ENCODE assay signal across 8 mouse cellular contexts in the genomic region with DNA sequence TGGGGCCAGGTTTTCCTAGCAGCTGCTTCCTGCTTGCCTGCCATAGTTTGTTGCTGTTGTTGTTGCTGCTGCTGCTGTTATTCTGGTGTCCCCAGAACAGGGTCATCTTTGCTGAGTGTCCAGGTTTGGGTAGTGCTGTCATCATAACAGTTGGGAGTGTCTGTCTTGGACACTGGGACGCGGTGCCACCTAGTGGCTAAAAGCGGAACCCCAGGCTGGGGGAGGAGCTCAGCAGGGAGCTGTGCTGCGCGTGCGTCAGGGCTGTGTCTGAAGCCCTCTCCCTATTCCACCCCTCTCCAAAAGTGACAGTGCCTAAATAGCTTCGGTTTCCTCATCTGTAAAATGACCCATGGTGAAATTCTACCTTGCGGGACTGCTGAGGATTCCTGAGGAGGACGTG. TPM values are rescaled to one million over a fixed set of nuclear protein-coding genes. Genes with fewer than 3 reads are reported as not detected.
A peak's percentile ranks its signal among the peaks of the same experiment; 100 is the strongest.
DNase-seq lines count a peak whose midpoint lies in the region; ATAC-seq and TF ChIP-seq lines count a peak whose summit lies in the region.

No protein-coding gene starts in this region.

- no peak overlapping the region for H3K9ac ChIP-seq in hindbrain, embryonic 11.5 days (ENCODE audit: low read depth, low read length)
- H3K9ac ChIP-seq in lung, embryonic 16.5 days (ENCODE audit: low read length): 0 out of 2 replicates have a peak overlapping the region, but pooled peaks have one; percentile 26

- H3K4me3 ChIP-seq in hindbrain, embryonic 11.5 days (ENCODE audit: low read depth, low read length): no peak overlapping the region
- no peak overlapping the region for H3K4me3 ChIP-seq in lung, embryonic 16.5 days (ENCODE audit: low read length)
- no peak overlapping the region for H3K4me3 ChIP-seq in thymus, adult 2 months (ENCODE audit: control insufficient read depth, insufficient read depth, low read length)

- ATAC-seq in hindbrain, embryonic 11.5 days (ENCODE audit: low FRiP score): peak; percentile 43; the same call in 1 of the 2 replicates
- ATAC-seq in lung, embryonic 16.5 days (ENCODE audit: low read depth): peak; percentile 78

- H3K27me3 ChIP-seq in hindbrain, embryonic 11.5 days (ENCODE audit: control insufficient read depth, insufficient read depth, low read length): peaks cover 18% of the 10 kb centered on the region
- H3K27me3 ChIP-seq in lung, embryonic 16.5 days (ENCODE audit: control insufficient read depth, insufficient read depth, low read depth, low read length): no peaks in the 10 kb centered on the region; the same call in 1 of the 2 replicates
- no peaks in the 10 kb centered on the region for H3K27me3 ChIP-seq in thymus, adult 2 months (ENCODE audit: control insufficient read depth, insufficient read depth, low read length)

- DNase-seq in MN1 (ENCODE audit: low spot score): peak; percentile 97
- DNase-seq in cerebellum, adult 9-10 months: peak; percentile 98
- DNase-seq in frontal cortex, adult 2 months (ENCODE audit: extremely low spot score in 1 of 2, low spot score in 1 of 2): peak; percentile 89 to 99
- DNase-seq in hindbrain, embryonic 11.5 days (ENCODE audit: low spot score): peak; percentile 96
- peak; percentile 99 to 100 for DNase-seq in layer of hippocampus, postnatal 10 days (ENCODE audit: low spot score in 2 of 2)
- DNase-seq in ovary, adult 18-20 months (ENCODE audit: low spot score): peak; percentile 72
- DNase-seq in thymus, adult 2 months: peak; percentile 94

- H3K27ac ChIP-seq in hindbrain, embryonic 11.5 days (ENCODE audit: low read depth, low read length): no peak overlapping the region
- no peak overlapping the region for H3K27ac ChIP-seq in lung, embryonic 16.5 days (ENCODE audit: low read length)
- H3K27ac ChIP-seq in thymus, adult 2 months (ENCODE audit: control insufficient read depth, insufficient read depth, low read length): no peak overlapping the region

- no peaks in the 10 kb centered on the region for H3K9me3 ChIP-seq in hindbrain, embryonic 11.5 days (ENCODE audit: control insufficient read depth, low read length)
- H3K9me3 ChIP-seq in lung, embryonic 16.5 days (ENCODE audit: control insufficient read depth, low read length): no peaks in the 10 kb centered on the region

- WGBS in hindbrain, embryonic 11.5 days: 12% methylated on average over 9 of the region's 9 CpGs
- WGBS in lung, embryonic 16.5 days: 9% methylated on average over 9 of the region's 9 CpGs
- 14% methylated on average over 9 of the region's 9 CpGs for WGBS in thymus, adult 2 months

- H3K4me2 ChIP-seq in hindbrain, embryonic 11.5 days (replicated peaks; ENCODE audit: low read depth, low read length): no peak overlapping the region
- no peak overlapping the region for H3K4me2 ChIP-seq in lung, embryonic 16.5 days (ENCODE audit: low read depth, low read length)

- TF ChIP-seq POLR2A in thymus, adult 2 months (IDR thresholded peaks at IDR 0.05; ENCODE audit: control insufficient read depth, extremely low read depth, insufficient read depth, low read length, poor library complexity): no peak

- peak; percentile 90 for TF ChIP-seq CTCF in thymus, adult 2 months (IDR thresholded peaks at IDR 0.05; ENCODE audit: borderline replicate concordance, control insufficient read depth, extremely low read depth, insufficient read depth, low read length, poor library complexity)

- no peaks in the 10 kb centered on the region for H3K36me3 ChIP-seq in hindbrain, embryonic 11.5 days (ENCODE audit: control insufficient read depth, insufficient read depth, low read length)
- H3K36me3 ChIP-seq in lung, embryonic 16.5 days (ENCODE audit: control insufficient read depth, insufficient read depth, low read length): no peaks in the 10 kb centered on the region
- H3K36me3 ChIP-seq in thymus, adult 2 months (ENCODE audit: control insufficient read depth, insufficient read depth, low read length): no peaks in the 10 kb centered on the region

- H3K4me1 ChIP-seq in hindbrain, embryonic 11.5 days (replicated peaks; ENCODE audit: control insufficient read depth, insufficient read depth, low read length): peaks cover 6% of the 10 kb centered on the region; the same call in 1 of the 2 replicates
- peaks cover 15% of the 10 kb centered on the region for H3K4me1 ChIP-seq in lung, embryonic 16.5 days (replicated peaks; ENCODE audit: control insufficient read depth, insufficient read depth, low read length)
- peaks cover 2% of the 10 kb centered on the region; the same call in 1 of the 2 replicates for H3K4me1 ChIP-seq in thymus, adult 2 months (replicated peaks; ENCODE audit: control insufficient read depth, insufficient read depth, low read length)

RNA-seq across cellular contexts. Expression of a gene that starts 7.1 kb away (rescaled TPM):
- polyA plus RNA-seq in frontal cortex, adult 2 months (2012; rRNA removed): 14.6 and 15.5 TPM in 2 replicates
- 6.2 and 7.1 TPM in 2 replicates for polyA plus RNA-seq in hindbrain, embryonic 11.5 days (2014; fragmentation: Nextera tagmentation; extraction: Ambion mirVana)
- 1 to 10 TPM; 6.7 to 7.4 TPM for total RNA-seq in layer of hippocampus, postnatal 10 days (2021)
- polyA plus RNA-seq in lung, embryonic 16.5 days (2015; fragmentation: Nextera tagmentation; extraction: Ambion mirVana): 6.3 and 6.5 TPM in 2 replicates
- polyA plus RNA-seq in thymus, adult 2 months (2012; rRNA removed): 2.2 TPM in 2 replicates

RNA-seq across cellular contexts. Expression of a gene that starts 15.4 kb away (rescaled TPM):
- 51.3 and 61.3 TPM in 2 replicates for polyA plus RNA-seq in frontal cortex, adult 2 months (2012; rRNA removed)
- polyA plus RNA-seq in hindbrain, embryonic 11.5 days (2014; fragmentation: Nextera tagmentation; extraction: Ambion mirVana): 2.4 and 3.0 TPM in 2 replicates
- 100 to 1,000 TPM; 607 to 678 TPM for total RNA-seq in layer of hippocampus, postnatal 10 days (2021)
- polyA plus RNA-seq in lung, embryonic 16.5 days (2015; fragmentation: Nextera tagmentation; extraction: Ambion mirVana): 43.9 and 44.6 TPM in 2 replicates
- 17.7 and 18.2 TPM in 2 replicates for polyA plus RNA-seq in thymus, adult 2 months (2012; rRNA removed)

RNA-seq across cellular contexts. Expression of a gene that starts 15.8 kb away (rescaled TPM):
- polyA plus RNA-seq in frontal cortex, adult 2 months (2012; rRNA removed): 28.0 and 30.9 TPM in 2 replicates
- polyA plus RNA-seq in hindbrain, embryonic 11.5 days (2014; fragmentation: Nextera tagmentation; extraction: Ambion mirVana): 36.0 and 37.2 TPM in 2 replicates
- 10 to 100 TPM; 18.6 to 19.8 TPM for total RNA-seq in layer of hippocampus, postnatal 10 days (2021)
- polyA plus RNA-seq in lung, embryonic 16.5 days (2015; fragmentation: Nextera tagmentation; extraction: Ambion mirVana): 38.6 and 43.0 TPM in 2 replicates
- polyA plus RNA-seq in thymus, adult 2 months (2012; rRNA removed): 52.9 and 60.6 TPM in 2 replicates

RNA-seq across cellular contexts. Expression of a gene that starts 24.9 kb away (rescaled TPM):
- 75.2 and 80.5 TPM in 2 replicates for polyA plus RNA-seq in frontal cortex, adult 2 months (2012; rRNA removed)
- polyA plus RNA-seq in hindbrain, embryonic 11.5 days (2014; fragmentation: Nextera tagmentation; extraction: Ambion mirVana): 88.6 and 91.3 TPM in 2 replicates
- 10 to 100 TPM; 55.5 to 64.9 TPM for total RNA-seq in layer of hippocampus, postnatal 10 days (2021)
- 110 and 120 TPM in 2 replicates for polyA plus RNA-seq in lung, embryonic 16.5 days (2015; fragmentation: Nextera tagmentation; extraction: Ambion mirVana)
- polyA plus RNA-seq in thymus, adult 2 months (2012; rRNA removed): 109 and 117 TPM in 2 replicates

RNA-seq across cellular contexts. Expression of a gene that starts 31.2 kb away (rescaled TPM):
- 561 and 590 TPM in 2 replicates for polyA plus RNA-seq in frontal cortex, adult 2 months (2012; rRNA removed)
- 837 and 845 TPM in 2 replicates for polyA plus RNA-seq in hindbrain, embryonic 11.5 days (2014; fragmentation: Nextera tagmentation; extraction: Ambion mirVana)
- total RNA-seq in layer of hippocampus, postnatal 10 days (2021): 100 to 1,000 TPM; 444 to 464 TPM
- polyA plus RNA-seq in lung, embryonic 16.5 days (2015; fragmentation: Nextera tagmentation; extraction: Ambion mirVana): 980 and 996 TPM in 2 replicates
- polyA plus RNA-seq in thymus, adult 2 months (2012; rRNA removed): 182 and 186 TPM in 2 replicates
